Mouse (Mus musculus) heart, postnatal 0 days (tissue): ENCODE results near the gene Nme3.

Source experiments
- CTCF ChIP-seq: IDR thresholded peaks from 2 replicates; pipeline ENCODE4 v1.5.1; 2016; ENCODE audit warnings: antibody characterized with exemption, control low read depth, low read depth
- EP300 ChIP-seq: IDR thresholded peaks from 2 replicates; pipeline ENCODE4 v1.6.1; 2016; ENCODE audit warnings: antibody characterized with exemption, low read depth

DNA sequence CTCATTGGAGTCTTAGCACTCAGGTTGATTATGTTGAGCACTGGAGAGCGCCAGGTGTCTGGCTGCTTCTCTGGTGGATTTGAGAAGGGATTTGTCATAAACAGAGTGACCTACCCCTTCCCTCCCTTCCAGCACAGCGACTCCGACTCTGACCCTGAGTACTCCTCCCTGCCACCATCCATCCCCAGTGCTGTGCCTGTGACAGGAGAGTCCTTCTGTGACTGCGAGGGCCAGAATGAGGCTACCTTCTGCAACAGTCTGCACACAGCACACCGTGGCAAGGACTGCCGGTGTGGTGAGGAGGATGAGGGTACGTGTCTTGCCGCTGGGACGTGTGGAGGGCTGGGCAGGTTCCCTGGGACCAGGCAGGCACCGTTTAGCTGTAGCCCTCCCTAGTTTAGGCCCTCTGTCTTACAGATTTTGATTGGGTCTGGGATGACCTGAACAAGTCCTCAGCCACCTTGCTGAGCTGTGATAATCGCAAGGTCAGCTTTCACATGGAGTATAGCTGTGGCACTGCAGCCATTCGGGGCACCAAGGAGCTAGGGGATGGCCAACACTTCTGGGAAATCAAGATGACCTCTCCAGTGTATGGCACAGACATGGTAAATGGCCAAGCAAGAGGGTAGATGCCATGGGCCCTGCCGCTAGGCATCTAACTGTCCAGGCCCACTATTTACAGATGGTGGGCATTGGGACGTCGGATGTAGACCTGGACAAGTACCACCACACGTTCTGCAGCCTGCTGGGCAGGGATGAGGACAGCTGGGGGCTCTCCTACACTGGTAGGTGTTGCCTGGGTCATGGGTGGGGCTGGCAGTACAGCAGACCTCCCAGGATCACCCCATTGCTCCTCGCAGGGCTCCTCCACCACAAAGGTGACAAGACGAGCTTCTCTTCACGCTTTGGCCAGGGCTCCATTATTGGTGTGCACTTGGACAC lies 5.9 kb upstream of the Nme3 start:
- no peak for TF ChIP-seq CTCF
- no peak for TF ChIP-seq EP300
